Mouse (Mus musculus) C2C12 (cell line): ENCODE measurements around the gene Lrrc2.

Experiments
- CEBPB ChIP-seq: IDR thresholded peaks from one replicate; pipeline ENCODE4 v1.6.1; 2011; ENCODE audit warnings: low read depth, mild to moderate bottlenecking, control low read depth, moderate library complexity
- CTCF ChIP-seq: IDR thresholded peaks from one replicate; pipeline ENCODE4 v1.5.1; 2011; ENCODE audit not compliant: control insufficient read depth, insufficient read depth, insufficient read length
- MAX ChIP-seq: IDR thresholded peaks from one replicate; pipeline ENCODE4 v1.6.1; 2011; ENCODE audit warnings: mild to moderate bottlenecking, control low read depth
- USF1 ChIP-seq: IDR thresholded peaks from one replicate; pipeline ENCODE4 v1.6.1; 2011; ENCODE audit warnings: low read depth, mild to moderate bottlenecking, control low read depth, moderate library complexity

DNA sequence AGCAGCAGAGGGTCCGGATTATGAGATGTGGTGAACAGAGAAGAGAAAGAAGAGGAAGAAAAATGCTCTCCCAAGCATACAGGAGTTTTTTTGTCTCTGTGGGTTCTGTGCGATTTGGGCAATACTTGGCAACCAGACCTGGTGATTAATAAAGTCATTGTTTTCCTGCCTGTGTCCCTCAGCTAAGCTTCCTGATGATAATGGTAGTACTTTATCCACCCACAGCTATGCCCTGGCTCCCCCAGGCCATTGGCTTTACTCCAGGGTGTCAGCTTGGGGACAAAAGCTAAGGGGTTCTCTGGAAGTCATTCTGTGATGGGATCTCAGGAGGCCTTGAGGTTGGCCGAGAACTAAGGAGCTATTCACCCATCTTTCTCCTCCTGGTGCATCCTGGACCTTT is 60.7 kb downstream of the Lrrc2 start:
- no peak for TF ChIP-seq MAX
- TF ChIP-seq CTCF = no peak
- no peak for TF ChIP-seq USF1
- TF ChIP-seq CEBPB = no peak
